Mouse (Mus musculus) right cerebral cortex, adult 18-20 months (tissue): ENCODE measurements around the gene Rad51b.

Experiments
- DNase-seq: peaks from one replicate; pipeline ENCODE4 v3.0.0; 2022; ENCODE audit warnings: mixed read lengths

Gene Rad51b

GRCm38 (mm10) chr12:79625699-79626554 lies 328.8 kb downstream of the Rad51b start:
- DNase-seq, result no peak

DNA sequence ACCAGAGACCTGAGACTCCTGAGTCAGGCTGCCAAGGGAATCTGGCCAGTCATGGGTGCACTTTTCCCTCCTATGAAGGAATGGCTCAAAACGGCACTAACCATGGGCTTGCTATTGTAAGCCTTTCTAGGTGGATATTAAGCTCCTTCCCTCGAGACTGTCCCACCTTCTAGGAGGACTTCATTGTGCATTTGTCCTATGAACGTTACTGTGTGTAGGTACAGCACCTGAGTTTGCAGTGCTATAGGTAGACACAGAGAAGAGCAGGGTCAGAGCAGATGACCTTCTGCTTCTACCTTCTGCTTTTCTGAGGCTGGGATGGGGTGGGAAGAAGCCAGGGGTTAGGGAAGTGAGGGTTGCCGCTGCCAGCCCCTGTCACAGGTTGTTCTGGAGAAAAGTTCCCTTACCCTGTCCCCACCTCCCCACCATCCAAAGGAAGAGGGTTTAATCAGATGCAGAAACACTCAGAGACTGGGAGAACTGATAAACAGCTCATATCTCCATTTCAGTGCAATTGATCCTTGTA lies 329.5 kb downstream of the Rad51b start:
- no peak for DNase-seq

DNA sequence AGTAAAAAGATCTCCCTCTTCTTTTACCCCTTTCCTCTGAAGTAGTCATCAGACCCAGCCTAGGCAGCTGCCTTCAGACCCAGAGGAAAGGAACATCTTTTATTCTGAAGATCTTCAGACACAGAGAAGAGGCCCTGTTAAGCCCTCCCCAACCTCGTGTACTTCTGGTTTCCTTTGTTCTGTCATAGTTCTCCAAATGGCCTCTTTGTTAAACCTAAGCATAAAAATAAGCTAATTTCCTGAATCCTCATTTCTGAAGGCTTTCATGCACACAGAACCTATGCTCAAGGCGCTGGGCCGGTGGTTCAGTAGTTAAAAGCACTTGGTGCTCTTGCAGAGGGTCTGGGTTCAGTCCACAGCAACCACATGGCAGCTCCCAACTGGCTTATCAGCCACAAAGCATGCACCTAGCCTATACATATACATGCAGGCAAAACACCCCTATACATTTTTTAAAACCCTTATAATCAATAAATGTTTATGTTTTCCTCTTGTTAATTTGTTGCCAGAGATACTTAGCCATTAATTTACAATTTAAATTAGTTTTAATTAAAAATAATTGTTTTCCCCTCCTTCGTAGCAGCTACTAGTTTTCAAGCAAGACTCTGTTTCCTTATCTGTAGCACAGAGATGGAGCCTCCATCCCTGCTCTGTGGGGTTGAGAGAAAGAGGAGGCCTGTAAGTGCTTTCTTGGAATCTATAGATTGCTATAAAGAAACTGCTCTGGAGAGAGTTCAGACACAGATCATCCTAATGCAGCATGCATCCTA lies 330.5 kb downstream of the Rad51b start:
- no peak for DNase-seq

DNA sequence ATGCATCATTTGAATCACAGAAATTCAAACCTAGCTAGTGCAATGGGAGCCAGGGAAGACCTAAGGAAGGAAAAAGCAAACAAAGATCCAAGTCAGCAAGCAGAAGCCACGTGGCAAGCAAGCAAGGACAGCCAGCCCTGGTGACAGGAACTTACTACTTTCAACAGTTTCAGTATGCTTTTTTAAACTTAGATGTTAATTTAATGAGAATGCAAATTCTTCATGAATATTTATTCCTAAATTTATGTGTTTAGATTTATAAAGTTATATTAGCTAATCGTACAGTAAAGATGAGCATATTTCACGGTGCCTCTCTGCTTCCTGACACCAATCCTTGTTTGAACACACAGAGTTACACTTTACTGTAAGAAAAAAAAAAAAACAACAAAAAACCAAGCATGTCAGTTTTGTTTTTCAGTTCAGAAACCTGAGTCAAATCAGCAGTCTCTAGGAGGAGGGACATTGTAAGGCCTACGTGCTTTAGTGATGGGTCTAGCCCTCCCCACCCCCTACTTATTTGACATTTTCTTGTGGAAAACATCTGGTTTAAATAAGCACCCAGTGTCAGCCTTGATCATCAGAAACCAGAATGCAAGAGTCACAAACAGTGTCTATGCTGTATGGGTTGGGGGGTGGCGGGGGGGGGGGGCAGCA lies 331.2 kb downstream of the Rad51b start:
- DNase-seq, result no peak

- DNase-seq, result no peak
Observed at GRCm38 (mm10) chr12:79629945-79630850, 333.1 kb downstream of the Rad51b start.

DNA sequence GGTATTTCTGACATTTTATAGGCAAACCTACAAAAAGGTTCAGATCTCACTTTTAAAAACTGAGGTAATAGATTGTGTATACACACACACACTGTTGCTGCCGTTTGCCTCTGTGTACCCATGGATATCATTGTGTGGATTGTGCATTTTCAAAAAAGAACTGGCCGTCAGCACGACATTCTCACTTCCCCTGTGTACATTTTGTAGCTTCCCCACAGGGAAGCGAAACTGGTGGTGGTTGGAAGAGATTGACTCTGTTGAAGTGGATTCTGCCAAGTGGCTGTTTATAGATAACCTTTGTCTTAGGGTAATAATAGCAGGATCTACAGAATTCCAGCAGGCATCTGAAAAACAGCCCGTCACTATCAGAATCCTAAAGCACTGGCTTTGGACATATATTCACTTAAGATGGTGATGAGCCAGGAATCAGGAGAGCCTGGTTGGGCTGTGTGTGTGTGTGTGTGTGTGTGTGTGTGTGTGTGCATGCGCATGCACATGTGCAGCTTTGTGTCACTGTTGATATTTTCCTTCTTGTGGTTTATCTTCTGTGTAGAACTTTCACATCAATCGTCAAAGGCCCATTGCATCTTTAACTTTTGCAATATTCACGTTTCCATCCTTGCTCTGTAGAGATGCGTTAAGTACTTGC lies 336.5 kb downstream of the Rad51b start:
- DNase-seq, result no peak

DNA sequence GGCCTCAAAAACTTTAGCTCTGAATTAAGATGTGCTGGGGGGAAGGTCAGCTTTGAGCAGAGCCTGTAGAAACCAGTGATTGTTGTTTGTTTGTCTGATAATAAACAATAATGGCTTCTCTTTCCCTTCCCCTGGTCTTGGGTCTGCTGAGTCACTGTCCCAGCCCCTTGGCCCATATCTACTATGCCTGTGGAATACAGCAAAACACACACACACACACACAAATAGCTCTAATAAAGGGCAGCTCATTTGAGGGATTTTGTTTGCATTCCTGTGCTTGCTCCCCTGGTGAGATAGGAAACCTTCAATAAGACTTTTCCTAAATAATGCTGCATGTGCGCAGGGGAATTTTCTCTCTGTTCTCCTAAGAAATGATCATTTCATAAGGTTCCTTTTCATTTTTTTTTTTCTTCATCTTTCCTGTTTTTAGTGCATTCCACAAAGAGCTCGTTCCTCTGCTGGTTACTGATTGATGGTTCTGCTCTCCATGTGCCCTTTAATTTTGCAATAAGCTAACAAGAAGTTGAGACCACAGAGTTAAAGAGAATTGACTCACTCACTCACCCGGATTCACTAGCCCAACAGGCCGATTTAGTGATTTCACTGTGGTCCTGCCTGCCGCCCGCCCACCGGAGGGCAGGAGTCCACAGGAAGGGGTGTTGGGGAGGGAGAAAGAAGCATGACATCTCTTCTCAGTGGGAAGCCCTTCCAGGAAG lies 344.6 kb downstream of the Rad51b start:
- no peak for DNase-seq

GRCm38 (mm10) chr12:79642715-79643114 lies 345.6 kb downstream of the Rad51b start:
- no peak for DNase-seq

- DNase-seq, result no peak
Observed at GRCm38 (mm10) chr12:79645656-79646055, 348.6 kb downstream of the Rad51b start.

DNA sequence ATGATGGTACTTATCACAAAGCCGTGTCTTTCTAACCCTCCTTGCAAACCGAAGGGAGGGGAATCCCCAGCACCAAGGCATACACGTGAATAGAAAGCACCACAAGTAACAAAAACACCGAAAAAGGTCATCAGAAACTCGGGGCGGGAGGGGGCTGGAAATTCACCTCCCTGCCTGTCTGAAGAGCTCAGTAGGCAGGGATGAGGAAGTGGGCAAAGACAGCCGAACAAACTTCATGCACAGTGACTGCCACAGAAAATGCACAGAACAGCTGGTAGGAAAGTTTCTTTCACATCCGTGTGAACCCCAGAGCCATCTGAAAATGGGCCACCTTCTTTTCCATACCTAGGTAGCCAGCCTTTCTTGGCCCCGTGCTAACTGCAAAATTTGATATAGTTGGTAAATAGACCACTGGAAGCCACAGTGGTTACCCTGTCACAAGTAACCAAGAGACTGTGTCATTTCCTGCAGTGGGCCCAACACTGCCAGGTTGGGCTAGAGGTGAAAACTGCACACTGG lies 349.6 kb downstream of the Rad51b start:
- DNase-seq, result no peak

- DNase-seq, result no peak
Observed at GRCm38 (mm10) chr12:79647382-79647781, 350.3 kb downstream of the Rad51b start.

GRCm38 (mm10) chr12:79647976-79648375 lies 350.9 kb downstream of the Rad51b start:
- DNase-seq, result no peak

- no peak for DNase-seq
Observed at GRCm38 (mm10) chr12:79648812-79649700, 352.0 kb downstream of the Rad51b start.

DNA sequence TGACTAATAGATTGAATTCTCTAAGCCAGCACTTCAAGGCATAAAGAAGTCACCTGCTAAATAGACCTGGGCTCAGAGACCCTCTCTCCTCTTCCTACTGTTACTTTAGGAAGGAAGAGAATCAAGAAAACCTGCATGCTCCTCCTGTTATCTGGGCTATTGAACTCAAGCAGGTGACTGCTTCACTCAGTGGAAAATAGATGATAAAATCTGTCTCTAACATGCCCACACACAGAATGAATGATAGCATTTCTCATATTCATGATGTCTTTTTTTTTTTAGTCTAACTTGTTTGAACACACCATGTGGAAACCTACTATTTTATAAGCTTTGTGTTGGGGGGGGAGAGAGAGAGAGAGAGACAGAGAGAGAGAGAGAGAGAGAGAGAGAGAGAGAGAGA lies 352.7 kb downstream of the Rad51b start:
- no peak for DNase-seq

- DNase-seq, result no peak
Observed at GRCm38 (mm10) chr12:79655138-79655537, 358.1 kb downstream of the Rad51b start.

DNA sequence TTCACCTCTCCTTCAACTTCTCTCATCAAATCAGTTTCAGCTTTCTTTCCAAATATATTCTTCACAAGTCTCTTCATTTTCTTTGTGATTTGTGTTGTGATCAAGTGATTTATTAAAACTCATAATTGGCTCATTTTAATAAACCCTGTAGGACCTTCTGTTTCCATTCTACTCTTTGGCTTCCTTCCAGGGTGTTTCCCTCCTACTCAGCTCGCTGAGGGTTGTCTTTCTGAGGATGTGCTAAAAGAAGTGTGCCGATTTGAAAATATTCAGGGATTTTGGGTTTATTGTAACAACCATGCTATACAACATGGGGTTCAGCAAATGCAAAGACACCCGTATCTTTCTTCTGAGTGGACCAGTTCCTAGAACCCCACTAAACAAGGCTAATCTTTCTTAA lies 361.8 kb downstream of the Rad51b start:
- DNase-seq, result no peak

GRCm38 (mm10) chr12:79661270-79661669 lies 364.2 kb downstream of the Rad51b start:
- no peak for DNase-seq

DNA sequence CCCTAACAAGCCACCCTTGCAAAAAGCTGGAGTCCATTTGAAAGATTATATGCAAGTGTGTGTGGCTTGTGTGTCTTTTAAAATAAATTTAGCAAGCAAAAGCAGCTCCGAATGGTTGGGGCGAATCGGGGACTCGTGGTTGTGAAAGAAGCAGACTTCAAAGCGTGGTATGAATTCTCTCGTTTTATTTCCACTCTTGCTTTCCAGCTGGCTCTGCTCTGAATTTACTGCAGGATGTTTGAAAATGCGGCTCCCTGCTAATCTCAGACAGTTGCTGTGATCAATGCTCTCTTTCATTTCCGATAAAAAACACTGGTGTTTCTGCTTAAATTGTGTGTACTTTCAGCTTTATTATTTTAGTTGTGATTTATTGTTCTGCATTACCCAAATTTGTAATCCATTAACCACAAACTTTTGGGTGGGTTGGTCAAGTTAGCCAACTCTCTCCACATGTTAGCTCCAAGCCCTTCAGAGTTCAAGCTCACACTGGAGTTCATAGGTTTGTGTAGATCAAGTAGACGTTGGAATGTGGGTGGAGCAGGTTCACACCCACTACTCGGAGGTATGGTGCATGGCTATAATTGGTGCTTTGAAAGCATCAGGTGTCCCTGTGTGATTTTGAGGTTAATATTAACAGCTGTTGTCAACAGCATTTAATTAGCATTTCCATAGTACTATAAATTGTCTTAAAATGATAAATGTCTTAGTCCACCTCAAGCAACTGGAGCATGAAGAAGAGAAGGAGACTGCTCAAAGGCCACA lies 366.2 kb downstream of the Rad51b start:
- DNase-seq, result peak; percentile 44
